Mouse (Mus musculus): ENCODE data around the gene Mgll.

DNA sequence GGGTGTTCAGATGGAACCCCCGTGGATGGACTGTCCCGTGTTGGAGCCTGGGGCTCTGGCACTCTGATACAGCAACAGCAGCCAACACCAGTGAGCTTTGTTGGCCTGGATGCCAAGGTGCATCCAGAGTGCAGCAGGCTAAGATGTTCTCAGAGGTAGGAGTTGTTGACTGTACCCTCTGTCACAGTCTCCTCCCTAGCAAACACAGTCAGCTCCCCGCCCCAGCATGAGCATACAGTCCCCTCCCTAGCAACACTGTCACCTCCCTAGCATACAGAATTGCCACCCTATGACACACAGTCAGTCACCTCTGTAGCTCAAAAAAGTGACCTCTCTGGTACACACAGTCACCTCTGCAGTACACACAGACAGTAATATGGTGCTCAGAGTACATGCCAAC lies 92.7 kb downstream of the Mgll start:
- no peak for TF ChIP-seq POLR2A (IDR thresholded peaks at IDR 0.05; ENCODE audit: insufficient read depth, low read depth, low read length)
- no peak for TF ChIP-seq CTCF (IDR thresholded peaks at IDR 0.05; ENCODE audit: insufficient read depth, low read depth, low read length)

All from olfactory bulb, adult 2 months (tissue).